Mouse (Mus musculus) kidney, postnatal 36 days (tissue): ENCODE measurements around the gene Pirt.

Experiments used
- DNase-seq, 2 experiments: peaks; one replicate each; pipeline ENCODE4 v3.0.0; 2021 to 2022; ENCODE audit warnings: mixed read lengths in 2 of 2

The Pirt gene

GRCm38 (mm10) chr11:66946922-66947321 is 35.1 kb downstream of the Pirt start:
- DNase-seq = no peak

DNA sequence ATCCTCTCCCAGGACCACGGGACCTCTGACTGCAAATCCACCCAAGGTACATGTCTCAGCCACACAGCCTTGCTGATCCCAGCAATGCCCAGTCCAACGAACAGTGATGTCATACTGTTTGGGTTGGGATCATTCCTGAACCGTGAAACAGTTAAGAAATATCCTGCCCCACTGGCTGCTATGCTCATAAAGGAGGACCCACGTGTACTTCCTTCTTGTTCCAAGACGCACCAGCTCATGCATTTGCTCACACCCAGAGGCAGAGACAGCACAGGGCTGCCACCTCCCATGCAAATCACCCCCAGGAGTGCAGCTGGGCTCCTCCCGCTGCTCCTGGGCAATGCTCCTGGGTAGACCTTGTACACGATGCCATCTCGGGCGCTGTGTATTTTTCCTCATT is 44.5 kb downstream of the Pirt start, which contains the start of gene Tmem238l:
TSS of gene Tmem238l (plus strand) at position 336 of the 400 bp plus-strand sequence.
- DNase-seq = peak; percentile 3 to 6

DNA sequence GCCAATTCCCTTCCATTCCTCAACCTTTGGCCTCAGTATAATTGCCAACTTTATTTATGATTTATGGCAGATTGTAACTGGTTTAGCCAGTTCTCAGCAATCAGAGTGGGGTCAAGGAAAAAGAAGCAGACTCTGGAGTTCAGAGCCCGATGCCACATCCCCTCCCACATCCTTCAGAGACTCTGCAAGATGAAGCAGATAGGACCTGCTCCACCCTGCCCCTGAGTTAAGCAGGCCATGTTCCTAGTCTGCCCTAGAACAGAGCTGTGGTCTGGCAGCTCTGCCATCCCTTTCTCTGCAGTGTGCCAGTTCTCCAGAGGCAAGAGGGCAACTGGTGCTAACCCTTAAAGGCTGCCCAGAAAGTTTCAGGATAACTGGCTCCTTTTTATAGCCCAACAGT is 49.0 kb downstream of the Pirt start:
- DNase-seq = peak in 1 of 2 experiments; percentile 6

DNA sequence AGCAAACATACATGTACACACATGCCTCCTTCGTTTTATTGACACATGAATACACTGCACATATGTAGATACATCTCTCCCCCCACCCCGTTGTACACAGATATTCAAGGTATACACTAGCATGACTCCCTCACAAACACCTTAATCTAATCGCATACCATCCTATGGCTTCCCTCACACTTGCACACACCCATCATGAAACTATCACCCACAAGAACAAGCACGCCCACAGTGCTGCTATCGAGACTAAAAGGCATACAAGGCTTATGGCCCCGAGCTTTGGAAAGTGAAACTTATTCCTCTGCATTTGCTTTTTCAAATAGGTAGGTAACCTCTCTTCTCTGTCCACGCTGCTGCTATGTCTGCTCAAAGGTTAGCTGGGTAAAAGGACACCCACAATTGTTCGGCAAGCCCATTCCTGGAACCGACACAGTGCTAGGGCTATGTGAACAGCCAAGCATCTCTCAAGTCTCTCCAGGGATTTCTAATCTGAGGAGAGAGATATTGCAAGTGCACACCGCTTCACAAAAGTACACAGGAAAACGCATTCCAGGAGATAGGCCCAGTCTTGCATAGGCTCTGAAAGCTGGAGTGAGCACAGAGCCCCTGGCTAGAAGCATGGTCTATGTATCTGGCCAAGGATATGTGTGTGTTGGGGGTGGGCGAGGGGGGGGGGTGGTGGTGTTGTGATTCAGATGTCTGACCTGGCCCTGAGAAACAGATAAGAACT is 49.8 kb downstream of the Pirt start:
- DNase-seq = no peak

DNA sequence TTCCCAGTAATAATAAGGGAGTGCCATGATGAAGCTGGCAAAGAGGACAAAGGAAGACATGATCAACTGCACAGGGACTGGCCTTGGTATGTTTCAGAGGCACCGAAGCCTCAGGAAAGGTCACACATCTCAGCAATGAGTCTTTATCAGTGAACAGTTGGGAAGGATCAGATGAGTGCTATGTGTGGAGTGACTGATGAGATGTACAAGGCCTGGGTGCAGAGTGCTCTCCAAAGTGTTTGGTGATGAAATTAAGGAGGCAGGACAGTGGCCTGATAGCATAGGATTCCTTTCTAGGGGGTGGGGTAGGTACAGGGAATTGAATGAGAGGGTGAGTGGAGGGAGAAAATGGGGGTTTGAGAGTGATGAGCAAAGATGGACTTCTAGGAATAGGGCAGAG is 51.7 kb downstream of the Pirt start:
- DNase-seq = no peak

GRCm38 (mm10) chr11:66966500-66967116 is 54.8 kb downstream of the Pirt start:
- no peak for DNase-seq

GRCm38 (mm10) chr11:66968575-66968974 is 56.8 kb downstream of the Pirt start:
- no peak for DNase-seq

DNA sequence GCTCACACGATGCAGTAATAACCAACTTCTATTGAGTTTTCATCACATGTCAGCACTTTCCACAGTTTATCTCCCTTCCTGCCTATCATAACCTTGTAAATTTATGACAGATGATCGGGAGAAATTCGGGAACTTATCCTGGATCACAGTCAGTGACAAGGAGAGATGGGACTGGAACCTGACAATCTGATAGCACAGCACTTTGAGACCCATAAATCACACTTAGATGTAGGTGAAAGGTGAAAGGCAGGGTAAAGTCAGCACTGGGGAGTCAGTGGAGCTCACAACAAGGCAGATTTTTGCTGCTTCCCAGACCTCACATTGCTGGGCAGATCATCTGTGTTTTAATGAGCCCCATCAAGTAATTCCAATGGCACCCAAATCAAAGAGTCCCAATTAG is 61.7 kb downstream of the Pirt start:
- DNase-seq = no peak

GRCm38 (mm10) chr11:66975606-66976330 is 64.0 kb downstream of the Pirt start:
- no peak for DNase-seq
